Mouse (Mus musculus) midbrain, embryonic 14.5 days (tissue): Measurements from ENCODE around the gene Pinlyp. TPM values are rescaled to one million over a fixed set of nuclear protein-coding genes. Genes with fewer than 3 reads are reported as not detected.

ENCODE experiments used
- ATAC-seq: fragments of 200-750 bp; cut with Nextera tagmentation; 2 replicates; pipeline ENCODE4 v1.8.0; 2017; ENCODE audit warnings: moderate number of reproducible peaks, moderate library complexity; ENCODE audit not compliant: low FRiP score, low TSS enrichment
- DNase-seq: peaks from one replicate; pipeline ENCODE4 v3.0.0-alpha.2; 2015
- H3K27ac ChIP-seq: fragments of 300-500 bp; sonication (generic); replicated peaks from 2 replicates; pipeline ENCODE4 v1.5.1; 2014; ENCODE audit warnings: mild to moderate bottlenecking, low read depth, low read length, moderate library complexity
- H3K27me3 ChIP-seq: fragments of 300-500 bp; sonication (generic); 2 replicates; pipeline ENCODE4 v1.6.1; 2014; ENCODE audit warnings: low read length, control low read depth, mixed read lengths; ENCODE audit not compliant: control insufficient read depth, insufficient read depth
- H3K36me3 ChIP-seq: fragments of 300-500 bp; sonication (generic); 2 replicates; pipeline ENCODE4 v1.6.1; 2014; ENCODE audit warnings: low read length, control low read depth; ENCODE audit not compliant: control insufficient read depth, insufficient read depth
- H3K4me1 ChIP-seq: fragments of 300-500 bp; sonication (generic); 2 replicates; pipeline ENCODE4 v1.6.1; 2014; ENCODE audit warnings: mild to moderate bottlenecking, antibody characterized with exemption, low read length, control low read depth; ENCODE audit not compliant: control insufficient read depth, insufficient read depth
- H3K4me2 ChIP-seq: fragments of 300-500 bp; sonication (generic); 2 replicates; pipeline ENCODE4 v1.6.1; 2014; ENCODE audit warnings: mild to moderate bottlenecking, low read length, moderate library complexity
- H3K4me3 ChIP-seq: fragments of 300-500 bp; sonication (generic); replicated peaks from 2 replicates; pipeline ENCODE4 v1.5.1; 2014; ENCODE audit warnings: low read depth, low read length
- H3K9ac ChIP-seq: fragments of 300-500 bp; sonication (generic); replicated peaks from 2 replicates; pipeline ENCODE4 v1.6.1; 2014; ENCODE audit warnings: mild to moderate bottlenecking, low read length, moderate library complexity
- H3K9me3 ChIP-seq: fragments of 300-500 bp; sonication (generic); 2 replicates; pipeline ENCODE4 v1.6.1; 2016; ENCODE audit warnings: low read length, control low read depth, mixed read lengths; ENCODE audit not compliant: control insufficient read depth
- WGBS: fragments of 180-500 bp; shearing (Covaris S2); extraction: QIAGEN DNeasy Blood & Tissue Kit; methylation state at CpG from one replicate; pipeline ENCODE4 v1.1.7; 2014; 5-methylcytosine and 5-hydroxymethylcytosine counted together
- polyA plus RNA-seq: library from polyadenylated mRNA; unstranded; fragments of >200 nt; fragmentation: Nextera tagmentation; extraction: Ambion mirVana; gene quantifications from 2 replicates; pipeline ENCODE4 v1.2.1, GENCODE M21; 2014

Gene Pinlyp
- polyA plus RNA-seq, 1 experiment from 2014 or later = not detected

- no peaks in the 10 kb centered on the region for H3K4me1 ChIP-seq
- no peak overlapping the region for H3K27ac ChIP-seq
- H3K36me3 ChIP-seq = peaks cover 58% of the 10 kb centered on the region
- no peak overlapping the region for H3K4me2 ChIP-seq
- WGBS = 85% methylated on average over 4 of the region's 4 CpGs
- H3K4me3 ChIP-seq = no peak overlapping the region
- no peak for DNase-seq
- no peak for ATAC-seq
- H3K9ac ChIP-seq = no peak overlapping the region
- no peaks in the 10 kb centered on the region for H3K9me3 ChIP-seq
- H3K27me3 ChIP-seq = no peaks in the 10 kb centered on the region
Observed at GRCm38 (mm10) chr7:24568512-24568911, 22.6 kb upstream of the Pinlyp start.

- 94% methylated on average over 9 of the region's 9 CpGs for WGBS
Observed at GRCm38 (mm10) chr7:24566206-24566605, 20.3 kb upstream of the Pinlyp start.

GRCm38 (mm10) chr7:24565627-24566026 lies 19.7 kb upstream of the Pinlyp start:
- WGBS = 98% methylated on average over 11 of the region's 11 CpGs
- peaks cover 55% of the 10 kb centered on the region for H3K36me3 ChIP-seq

More at GRCm38 (mm10) chr7:24566206-24566605, 20.3 kb upstream of the Pinlyp start:
- DNase-seq (no peak), ATAC-seq (no peak)
- Histone ChIP-seq H3K27me3 (no peaks in the 10 kb centered on the region), H3K9me3 (no peaks in the 10 kb centered on the region), H3K4me1 (no peaks in the 10 kb centered on the region), H3K4me3 (no peak overlapping the region), H3K4me2 (no peak overlapping the region), H3K36me3 (peaks cover 55% of the 10 kb centered on the region), H3K27ac (no peak overlapping the region), H3K9ac (no peak overlapping the region)

GRCm38 (mm10) chr7:24564607-24565265 lies 18.8 kb upstream of the Pinlyp start:
- DNase-seq (peak; percentile 76), ATAC-seq (peak; percentile 55; the same call in 1 of the 2 replicates)
- Histone ChIP-seq H3K27ac (no peak overlapping the region), H3K9me3 (no peaks in the 10 kb centered on the region), H3K4me1 (no peaks in the 10 kb centered on the region), H3K36me3 (peaks cover 58% of the 10 kb centered on the region), H3K4me2 (no peak overlapping the region), H3K9ac (no peak overlapping the region), H3K27me3 (no peaks in the 10 kb centered on the region), H3K4me3 (no peak overlapping the region)
- 56% methylated on average over 6 of the region's 6 CpGs for WGBS

More at GRCm38 (mm10) chr7:24565627-24566026, 19.7 kb upstream of the Pinlyp start:
- Histone ChIP-seq H3K4me2 (no peak overlapping the region), H3K9me3 (no peaks in the 10 kb centered on the region), H3K4me3 (no peak overlapping the region), H3K27ac (no peak overlapping the region), H3K4me1 (no peaks in the 10 kb centered on the region), H3K9ac (no peak overlapping the region), H3K27me3 (no peaks in the 10 kb centered on the region)
- no peak for DNase-seq
- no peak for ATAC-seq

- no peak overlapping the region for H3K27ac ChIP-seq
- H3K4me2 ChIP-seq = no peak overlapping the region
- 86% methylated on average over 4 of the region's 4 CpGs for WGBS
- DNase-seq (no peak), ATAC-seq (no peak)
- no peaks in the 10 kb centered on the region for H3K27me3 ChIP-seq
- H3K4me1 ChIP-seq = no peaks in the 10 kb centered on the region
- peaks cover 59% of the 10 kb centered on the region for H3K36me3 ChIP-seq
- H3K9me3 ChIP-seq = no peaks in the 10 kb centered on the region
- H3K4me3 ChIP-seq = no peak overlapping the region
- no peak overlapping the region for H3K9ac ChIP-seq
Observed at GRCm38 (mm10) chr7:24563837-24564206, 17.9 kb upstream of the Pinlyp start.

GRCm38 (mm10) chr7:24563191-24563836 lies 17.4 kb upstream of the Pinlyp start:
- Histone ChIP-seq H3K9ac (no peak overlapping the region), H3K4me1 (no peaks in the 10 kb centered on the region), H3K27me3 (no peaks in the 10 kb centered on the region), H3K36me3 (peaks cover 54% of the 10 kb centered on the region), H3K4me2 (no peak overlapping the region), H3K9me3 (no peaks in the 10 kb centered on the region), H3K27ac (no peak overlapping the region), H3K4me3 (no peak overlapping the region)
- WGBS = 88% methylated on average over 8 of the region's 8 CpGs
- ATAC-seq = no peak
- DNase-seq = no peak

- H3K27me3 ChIP-seq = no peaks in the 10 kb centered on the region
- no peak for DNase-seq
- no peak overlapping the region for H3K4me2 ChIP-seq
- no peak overlapping the region for H3K9ac ChIP-seq
- no peak overlapping the region for H3K4me3 ChIP-seq
- peaks cover 38% of the 10 kb centered on the region for H3K36me3 ChIP-seq
- no peak for ATAC-seq
- 97% methylated on average over 4 of the region's 4 CpGs for WGBS
- no peak overlapping the region for H3K27ac ChIP-seq
- no peaks in the 10 kb centered on the region for H3K4me1 ChIP-seq
- no peaks in the 10 kb centered on the region for H3K9me3 ChIP-seq
Observed at GRCm38 (mm10) chr7:24561450-24561849, 15.5 kb upstream of the Pinlyp start.

GRCm38 (mm10) chr7:24555786-24556185 lies 9.9 kb upstream of the Pinlyp start:
- Histone ChIP-seq H3K36me3 (peaks cover 28% of the 10 kb centered on the region; the same call in 1 of the 2 replicates), H3K4me1 (no peaks in the 10 kb centered on the region), H3K27me3 (no peaks in the 10 kb centered on the region), H3K4me2 (no peak overlapping the region), H3K9ac (no peak overlapping the region), H3K27ac (no peak overlapping the region), H3K9me3 (no peaks in the 10 kb centered on the region), H3K4me3 (no peak overlapping the region)
- ATAC-seq (no peak), DNase-seq (no peak)
- WGBS = 93% methylated on average over 10 of the region's 10 CpGs
